ENCODE assay signal across 10 mouse cellular contexts in genomic region chr11:32604663-32605062, GRCm38 (mm10). TPM values are rescaled to one million over a fixed set of nuclear protein-coding genes. Genes with fewer than 3 reads are reported as not detected.
DNase-seq lines count a peak whose midpoint lies in the region; ATAC-seq and TF ChIP-seq lines count a peak whose summit lies in the region.
"Had no signal": no experiment of that assay in that cellular context is flagged by ENCODE, and none has a peak within 500 bp of the region (broad histone marks: within the 10 kb centered on the region; RNA-seq: fewer than 3 reads in every experiment).

No protein-coding gene starts in this region.

- H3K27me3 ChIP-seq in heart, adult 2 months (ENCODE audit: control insufficient read depth, insufficient read depth, low read length), result no peaks in the 10 kb centered on the region
- no peaks in the 10 kb centered on the region for H3K27me3 ChIP-seq in liver, adult 2 months (ENCODE audit: control insufficient read depth, insufficient read depth, low read length)
- no peaks in the 10 kb centered on the region for H3K27me3 ChIP-seq in embryonic facial prominence, embryonic 14.5 days (replicated peaks; ENCODE audit: control insufficient read depth, insufficient read depth, low read length)
- H3K27me3 ChIP-seq in limb, embryonic 13.5 days, result no peaks in the 10 kb centered on the region

- intact Hi-C loops in heart, adult 2 months (cut with DNase I), result no loop called here
- intact Hi-C loops in heart, postnatal 14 days (cut with DNase I), result no loop called here

- TF ChIP-seq EP300 in heart, adult 2 months (IDR thresholded peaks at IDR 0.05; ENCODE audit: insufficient read depth, low read depth, low read length), result no peak

- H3K79me2 ChIP-seq in heart, adult 2 months (replicated peaks; ENCODE audit: control insufficient read depth, insufficient read depth, low read length), result no peaks in the 10 kb centered on the region
- no peaks in the 10 kb centered on the region for H3K79me2 ChIP-seq in liver, adult 2 months (ENCODE audit: control insufficient read depth, insufficient read depth, low read length)

- WGBS in heart, adult 2 months, result 39% methylated on average over 4 of the region's 4 CpGs
- WGBS in liver, adult 2 months, result 80% methylated on average over 4 of the region's 4 CpGs
- WGBS in embryonic facial prominence, embryonic 14.5 days, result 11% methylated on average over 4 of the region's 4 CpGs
- 28% methylated on average over 4 of the region's 4 CpGs for whole genome bisulfite sequencing in limb, embryonic 13.5 days

- peaks cover 4% of the 10 kb centered on the region for H3K36me3 ChIP-seq in heart, adult 2 months (ENCODE audit: control insufficient read depth, insufficient read depth, low read length)
- H3K36me3 ChIP-seq in liver, adult 2 months (ENCODE audit: control insufficient read depth, insufficient read depth, low read length), result no peaks in the 10 kb centered on the region
- H3K36me3 ChIP-seq in embryonic facial prominence, embryonic 14.5 days (ENCODE audit: control insufficient read depth, insufficient read depth, low read length), result no peaks in the 10 kb centered on the region
- H3K36me3 ChIP-seq in limb, embryonic 13.5 days, result no peaks in the 10 kb centered on the region
- H3K36me3 ChIP-seq: midbrain, embryonic 10.5 days had no signal

- TF ChIP-seq CTCF in heart, adult 2 months (IDR thresholded peaks at IDR 0.05), result no peak
- TF ChIP-seq CTCF in liver, adult 2 months (IDR thresholded peaks at IDR 0.05; ENCODE audit: low read depth, low read length), result no peak

- H3K4me2 ChIP-seq in embryonic facial prominence, embryonic 14.5 days (ENCODE audit: low read depth, low read length), result no peak overlapping the region
- peak overlapping the region; percentile 30; the same call in 1 of the 2 replicates for H3K4me2 ChIP-seq in limb, embryonic 13.5 days (replicated peaks)

- H3K27ac ChIP-seq in heart, adult 2 months, result peak overlapping the region; percentile 74
- peak overlapping the region; percentile 86; the same call in 1 of the 2 replicates for H3K27ac ChIP-seq in liver, adult 2 months (replicated peaks; ENCODE audit: insufficient read depth, low read depth, low read length)
- H3K27ac ChIP-seq in embryonic facial prominence, embryonic 14.5 days (replicated peaks; ENCODE audit: low read depth, low read length), result peak overlapping the region; percentile 30; the same call in 1 of the 2 replicates
- peak overlapping the region; percentile 86 for H3K27ac ChIP-seq in limb, embryonic 13.5 days
- H3K27ac ChIP-seq: midbrain, embryonic 10.5 days had no signal

- DNase-seq in heart, adult 2 months, result no peak
- DNase-seq in heart, postnatal 14 days, result no peak
- DNase-seq in liver, adult 2 months (ENCODE audit: extremely low read depth, low read depth, low spot score), result no peak
- DNase-seq in liver, result no peak
- DNase-seq in embryonic facial prominence, embryonic 14.5 days (ENCODE audit: low spot score), result no peak
- DNase-seq in urinary bladder, adult 2 months (ENCODE audit: low spot score), result no peak
- no peak for DNase-seq in layer of hippocampus, postnatal 36 days

- H3K9me3 ChIP-seq in embryonic facial prominence, embryonic 14.5 days (ENCODE audit: control insufficient read depth, low read length), result no peaks in the 10 kb centered on the region
- no peaks in the 10 kb centered on the region for H3K9me3 ChIP-seq in limb, embryonic 13.5 days
- H3K9me3 ChIP-seq: midbrain, embryonic 10.5 days had no signal

- ATAC-seq in embryonic facial prominence, embryonic 14.5 days (ENCODE audit: low read depth), result peak; percentile 24
- ATAC-seq in limb, embryonic 13.5 days (ENCODE audit: low FRiP score, low read depth), result 0 out of 2 replicates have a peak, but pooled peaks have one; percentile 37
- ATAC-seq: inflammation-experienced regulatory T-cells, adult 6 months had no signal

- H3K4me3 ChIP-seq in heart, adult 2 months, result no peak overlapping the region
- H3K4me3 ChIP-seq in liver, adult 2 months (ENCODE audit: insufficient read depth, low read depth, low read length), result no peak overlapping the region
- no peak overlapping the region for H3K4me3 ChIP-seq in embryonic facial prominence, embryonic 14.5 days (ENCODE audit: low read depth, low read length)
- H3K4me3 ChIP-seq in limb, embryonic 13.5 days, result no peak overlapping the region
- H3K4me3 ChIP-seq: midbrain, embryonic 10.5 days had no signal

- TF ChIP-seq POLR2A in heart, adult 2 months (IDR thresholded peaks at IDR 0.05; ENCODE audit: insufficient read depth, low read depth, low read length), result no peak
- no peak for TF ChIP-seq POLR2A in liver, adult 2 months (IDR thresholded peaks at IDR 0.05; ENCODE audit: extremely low read depth, insufficient read depth, low read length)

- H3K9ac ChIP-seq in heart, adult 2 months (ENCODE audit: low read depth, low read length), result no peak overlapping the region
- H3K9ac ChIP-seq in liver, adult 2 months (ENCODE audit: low read depth, low read length), result no peak overlapping the region
- no peak overlapping the region for H3K9ac ChIP-seq in embryonic facial prominence, embryonic 14.5 days (ENCODE audit: low read depth, low read length)
- H3K9ac ChIP-seq in limb, embryonic 13.5 days, result no peak overlapping the region

- peaks cover 14% of the 10 kb centered on the region for H3K4me1 ChIP-seq in heart, adult 2 months (ENCODE audit: control insufficient read depth, insufficient read depth, low read length)
- H3K4me1 ChIP-seq in liver, adult 2 months (ENCODE audit: control insufficient read depth, insufficient read depth, low read length), result peaks cover 8% of the 10 kb centered on the region
- peaks cover 12% of the 10 kb centered on the region for H3K4me1 ChIP-seq in embryonic facial prominence, embryonic 14.5 days (ENCODE audit: control insufficient read depth, insufficient read depth, low read length)
- H3K4me1 ChIP-seq in limb, embryonic 13.5 days, result peaks cover 19% of the 10 kb centered on the region

RNA-seq across cellular contexts. Expression of gene Fbxw11, which starts 37.9 kb away (rescaled TPM):
- total RNA-seq in heart, adult 2 months (2021), result 10 to 100 TPM; 47.8 to 58.7 TPM
- polyA plus RNA-seq in heart, adult 2 months (2012; rRNA removed), result 27.3 and 53.7 TPM in 2 replicates
- 10 to 100 TPM; 51.0 to 55.4 TPM for total RNA-seq in heart, postnatal 14 days (2021)
- total RNA-seq in liver, adult 2 months (2014; rRNA removed), result 20.8 and 27.4 TPM in 2 replicates
- 20.3 and 22.5 TPM in 2 replicates for polyA plus RNA-seq in liver, adult 2 months (2012; rRNA removed)
- polyA plus RNA-seq in embryonic facial prominence, embryonic 14.5 days (2014; fragmentation: Nextera tagmentation; extraction: Ambion mirVana), result 59.0 and 66.4 TPM in 2 replicates
- polyA plus RNA-seq in limb, embryonic 13.5 days (2015; fragmentation: Nextera tagmentation; extraction: Ambion mirVana), result 80.4 and 85.4 TPM in 2 replicates
- polyA plus RNA-seq in urinary bladder, adult 2 months (2012; rRNA removed), result 49.2 and 52.7 TPM in 2 replicates
- 100 to 1,000 TPM; 148 to 157 TPM for total RNA-seq in layer of hippocampus, postnatal 36 days (2021)

Comparison
In these comparisons a context has a peak if more than half of its experiments do, and no peak if none do; other contexts are left out.
1. H3K27ac ChIP-seq: peak in every context shown above with its lines; median percentile 86 in liver, adult 2 months; 86 in limb, embryonic 13.5 days; 74 in heart, adult 2 months; 30 in embryonic facial prominence, embryonic 14.5 days.